ENCODE assay signal across 21 mouse cellular contexts in the genomic region with DNA sequence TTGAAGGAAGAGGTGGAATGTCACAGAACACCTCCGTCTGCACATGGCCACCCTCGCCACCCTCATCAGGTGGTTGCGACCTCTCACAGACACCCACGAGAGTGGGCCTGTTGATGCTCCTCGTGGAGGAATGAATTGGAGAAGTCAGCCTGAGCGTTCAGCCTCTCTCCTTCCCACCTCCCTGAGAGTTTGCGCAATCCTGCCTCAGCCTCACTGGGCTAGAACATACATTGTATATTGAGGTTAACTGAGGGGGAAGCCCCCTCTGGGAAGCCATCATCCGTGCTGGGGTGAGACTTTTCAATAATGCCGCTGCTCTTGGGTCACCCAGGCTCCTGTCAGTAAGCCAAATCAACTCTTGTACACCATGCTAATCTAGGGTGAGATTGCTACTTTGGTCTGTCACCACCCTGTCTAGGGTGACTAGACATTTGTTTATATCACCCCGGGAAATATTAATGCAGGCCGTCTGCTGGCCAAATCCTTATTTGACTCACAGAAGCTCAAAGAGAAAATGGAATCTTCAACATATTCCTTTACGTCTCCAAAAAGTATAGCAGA. TPM values are rescaled to one million over a fixed set of nuclear protein-coding genes. Genes with fewer than 3 reads are reported as not detected.
DNase-seq lines count a peak whose midpoint lies in the region; ATAC-seq lines count a peak whose summit lies in the region.
"Had no signal": no experiment of that assay in that cellular context is flagged by ENCODE, and none has a peak within 500 bp of the region (broad histone marks: within the 10 kb centered on the region; RNA-seq: fewer than 3 reads in every experiment).

No protein-coding gene starts in this region.

- DNase-seq in heart, postnatal 14 days = no peak
- no peak for DNase-seq in lung, adult 18-20 months
- DNase-seq in kidney, postnatal 14 days = no peak
- no peak for DNase-seq in thymus, postnatal 10 days (ENCODE audit: low spot score in 2 of 2)
- DNase-seq: cerebellum, postnatal 10 days; forebrain, postnatal 0 days; gastrocnemius, postnatal 36 days; kidney, adult 8-10 months; lung, postnatal 14 days; right cerebral cortex, postnatal 4 days had no signal

- H3K9ac ChIP-seq in heart, embryonic 11.5 days (ENCODE audit: low read depth, low read length) = no peak overlapping the region
- no peak overlapping the region for H3K9ac ChIP-seq in lung, embryonic 16.5 days (ENCODE audit: low read length)
- H3K9ac ChIP-seq in intestine, embryonic 16.5 days (ENCODE audit: low read depth, low read length) = no peak overlapping the region
- H3K9ac ChIP-seq in stomach, embryonic 16.5 days (ENCODE audit: low read length) = no peak overlapping the region
- H3K9ac ChIP-seq: embryonic facial prominence, embryonic 13.5 days; forebrain, postnatal 0 days had no signal

- no peaks in the 10 kb centered on the region for H3K27me3 ChIP-seq in heart, embryonic 11.5 days (ENCODE audit: control insufficient read depth, insufficient read depth, low read length)
- H3K27me3 ChIP-seq in lung, embryonic 16.5 days (ENCODE audit: control insufficient read depth, insufficient read depth, low read depth, low read length) = no peaks in the 10 kb centered on the region
- no peaks in the 10 kb centered on the region for H3K27me3 ChIP-seq in intestine, embryonic 16.5 days (replicated peaks; ENCODE audit: control insufficient read depth, insufficient read depth, low read length)
- no peaks in the 10 kb centered on the region for H3K27me3 ChIP-seq in stomach, embryonic 16.5 days (ENCODE audit: control insufficient read depth, insufficient read depth, low read length)
- H3K27me3 ChIP-seq: embryonic facial prominence, embryonic 13.5 days had no signal

- H3K4me3 ChIP-seq in heart, embryonic 11.5 days (ENCODE audit: low read depth, low read length) = no peak overlapping the region
- H3K4me3 ChIP-seq in lung, embryonic 16.5 days (ENCODE audit: low read length) = no peak overlapping the region
- H3K4me3 ChIP-seq in intestine, embryonic 16.5 days (ENCODE audit: low read length) = no peak overlapping the region
- peak overlapping the region; percentile 19; the same call in 1 of the 2 replicates for H3K4me3 ChIP-seq in stomach, embryonic 16.5 days (replicated peaks; ENCODE audit: low read length)
- H3K4me3 ChIP-seq: embryonic facial prominence, embryonic 13.5 days had no signal

- no peak overlapping the region for H3K27ac ChIP-seq in heart, embryonic 11.5 days (ENCODE audit: low read depth, low read length)
- H3K27ac ChIP-seq in lung, embryonic 16.5 days (ENCODE audit: low read length) = no peak overlapping the region; the same call in 1 of the 2 replicates
- H3K27ac ChIP-seq in intestine, embryonic 16.5 days (ENCODE audit: low read length) = no peak overlapping the region
- no peak overlapping the region for H3K27ac ChIP-seq in stomach, embryonic 16.5 days (ENCODE audit: low read length)
- H3K27ac ChIP-seq: embryonic facial prominence, embryonic 13.5 days; hindbrain, postnatal 0 days had no signal

- intact Hi-C loops in heart, postnatal 14 days (cut with DNase I) = no loop called here

- peaks cover 9% of the 10 kb centered on the region; the same call in 1 of the 2 replicates for H3K4me1 ChIP-seq in heart, embryonic 11.5 days (ENCODE audit: control insufficient read depth, insufficient read depth, low read length)
- peaks cover 10% of the 10 kb centered on the region for H3K4me1 ChIP-seq in lung, embryonic 16.5 days (replicated peaks; ENCODE audit: control insufficient read depth, insufficient read depth, low read length)
- H3K4me1 ChIP-seq in intestine, embryonic 16.5 days (ENCODE audit: control insufficient read depth, insufficient read depth, low read length) = peaks cover 7% of the 10 kb centered on the region
- peaks cover 10% of the 10 kb centered on the region for H3K4me1 ChIP-seq in stomach, embryonic 16.5 days (ENCODE audit: control insufficient read depth, insufficient read depth, low read length)

- H3K4me2 ChIP-seq in heart, embryonic 11.5 days = peak overlapping the region; percentile 53
- H3K4me2 ChIP-seq in lung, embryonic 16.5 days (ENCODE audit: low read depth, low read length) = no peak overlapping the region
- H3K4me2 ChIP-seq in intestine, embryonic 16.5 days (ENCODE audit: low read depth, low read length) = peak overlapping the region; percentile 50
- H3K4me2 ChIP-seq in stomach, embryonic 16.5 days (ENCODE audit: low read depth, low read length) = peak overlapping the region; percentile 46

- H3K36me3 ChIP-seq in heart, embryonic 11.5 days (ENCODE audit: control insufficient read depth, insufficient read depth, low read length) = no peaks in the 10 kb centered on the region
- H3K36me3 ChIP-seq in lung, embryonic 16.5 days (ENCODE audit: control insufficient read depth, insufficient read depth, low read length) = no peaks in the 10 kb centered on the region
- no peaks in the 10 kb centered on the region for H3K36me3 ChIP-seq in intestine, embryonic 16.5 days (ENCODE audit: control insufficient read depth, insufficient read depth, low read length)
- no peaks in the 10 kb centered on the region for H3K36me3 ChIP-seq in stomach, embryonic 16.5 days (ENCODE audit: control insufficient read depth, insufficient read depth, low read length)
- H3K36me3 ChIP-seq: embryonic facial prominence, embryonic 13.5 days; heart, embryonic 10.5 days; hindbrain, embryonic 10.5 days; limb, embryonic 10.5 days; midbrain, embryonic 10.5 days had no signal

- WGBS in heart, embryonic 11.5 days (ENCODE audit: insufficient replicate concordance) = 73% methylated on average over 12 of the region's 12 CpGs
- 46% methylated on average over 12 of the region's 12 CpGs for WGBS in lung, embryonic 16.5 days
- 78% methylated on average over 12 of the region's 12 CpGs for WGBS in intestine, embryonic 16.5 days
- WGBS in stomach, embryonic 16.5 days = 69% methylated on average over 12 of the region's 12 CpGs

- ATAC-seq in heart, embryonic 11.5 days (replicated peaks; ENCODE audit: insufficient number of reproducible peaks, low FRiP score, low TSS enrichment) = no peak
- ATAC-seq in lung, embryonic 16.5 days (ENCODE audit: low read depth) = peak; percentile 79
- ATAC-seq in intestine, embryonic 16.5 days = 0 out of 2 replicates have a peak, but pooled peaks have one; percentile 3
- ATAC-seq in stomach, embryonic 16.5 days (ENCODE audit: insufficient read depth, low FRiP score) = no peak
- ATAC-seq: hindbrain, postnatal 0 days had no signal

- H3K9me3 ChIP-seq in heart, embryonic 11.5 days (replicated peaks; ENCODE audit: control insufficient read depth, low read length) = no peaks in the 10 kb centered on the region
- no peaks in the 10 kb centered on the region for H3K9me3 ChIP-seq in lung, embryonic 16.5 days (ENCODE audit: control insufficient read depth, low read length)
- no peaks in the 10 kb centered on the region for H3K9me3 ChIP-seq in intestine, embryonic 16.5 days (ENCODE audit: control insufficient read depth, low read length)
- H3K9me3 ChIP-seq in stomach, embryonic 16.5 days (replicated peaks; ENCODE audit: control insufficient read depth, low read length) = no peaks in the 10 kb centered on the region
- H3K9me3 ChIP-seq: embryonic facial prominence, embryonic 13.5 days; heart, embryonic 10.5 days; hindbrain, embryonic 10.5 days; limb, embryonic 10.5 days; midbrain, embryonic 10.5 days had no signal

RNA-seq across cellular contexts. Expression of gene Slc23a4, which starts 1.0 kb away (rescaled TPM):
- 0.17 and 0.18 TPM in 2 replicates for polyA plus RNA-seq in heart, embryonic 11.5 days (2014; fragmentation: Nextera tagmentation; extraction: Ambion mirVana)
- under 1 TPM; 0.61 to 0.69 TPM for total RNA-seq in heart, postnatal 14 days (2021)
- 0.70 and 0.80 TPM in 2 replicates for polyA plus RNA-seq in lung, embryonic 16.5 days (2015; fragmentation: Nextera tagmentation; extraction: Ambion mirVana)
- polyA plus RNA-seq in intestine, embryonic 16.5 days (2015; fragmentation: Nextera tagmentation; extraction: Ambion mirVana) = 10.6 and 11.1 TPM in 2 replicates
- polyA plus RNA-seq in stomach, embryonic 16.5 days (2015; fragmentation: Nextera tagmentation; extraction: Ambion mirVana) = 4.3 and 5.1 TPM in 2 replicates
- total RNA-seq: gastrocnemius, postnatal 36 days; liver, adult 2 months had no signal

Comparison
In these comparisons a context has a peak if more than half of its experiments do, and no peak if none do; other contexts are left out.
1. ATAC-seq: peak in lung, embryonic 16.5 days (single experiment) and intestine, embryonic 16.5 days (single experiment); none in heart, embryonic 11.5 days (single experiment) and stomach, embryonic 16.5 days (single experiment).